Mouse (Mus musculus) cerebellum, postnatal 36 days (tissue): Measurements from ENCODE around the gene Nrd1.
A peak's percentile ranks its signal among the peaks of the same experiment; 100 is the strongest.

Experiments used
- DNase-seq, 2 experiments: peaks; one replicate each; pipeline ENCODE4 v3.0.0; 2021 to 2022; ENCODE audit warnings: mixed read lengths in 2 of 2

The Nrd1 gene

DNA sequence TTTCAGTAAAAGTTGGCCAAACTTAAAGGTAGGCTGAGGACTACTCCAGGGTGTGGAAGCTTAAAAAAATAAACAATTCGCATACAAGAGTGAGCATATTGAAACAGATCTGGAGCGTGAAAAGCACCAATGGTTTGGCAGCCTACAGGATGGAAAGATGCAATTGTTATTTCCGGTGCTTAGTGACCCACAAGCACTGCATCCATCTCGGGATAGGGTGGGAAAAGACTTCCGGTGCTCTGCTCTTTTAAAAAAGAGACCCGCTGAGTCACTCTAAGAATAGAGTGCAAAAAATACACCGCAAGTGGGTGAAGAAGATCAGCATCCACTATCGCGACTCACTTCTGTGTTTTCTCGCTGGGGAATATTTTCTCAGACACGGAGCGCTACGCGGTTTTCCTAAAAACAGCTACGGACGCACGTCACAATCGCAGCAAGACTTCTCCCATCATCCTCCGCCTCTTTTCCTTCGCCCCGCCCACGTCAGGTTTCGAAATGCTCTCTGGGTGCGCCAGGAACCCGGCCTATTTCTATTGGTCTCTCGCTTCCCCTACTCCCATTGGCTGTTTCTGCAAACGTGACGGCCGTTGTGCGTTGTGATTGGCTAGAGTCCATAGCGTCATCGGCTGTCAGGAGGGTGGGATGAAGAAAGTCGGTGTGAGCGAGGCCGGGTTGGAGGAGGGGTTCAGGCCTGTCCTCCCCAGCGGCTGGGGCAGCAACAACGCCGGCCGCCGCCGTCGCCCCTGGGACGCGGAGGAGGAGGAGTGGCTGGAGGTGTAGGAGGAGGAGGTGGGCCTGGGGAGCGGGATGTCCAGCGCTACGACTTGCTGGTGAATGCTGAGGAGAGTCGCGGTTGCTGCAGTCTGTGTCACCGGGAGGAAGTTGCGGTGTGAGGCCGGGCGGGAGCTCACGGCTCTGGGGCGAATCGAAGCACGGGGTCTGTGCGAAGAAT lies at the start of gene Nrd1:
Nrd1 (plus strand) TSS at position 657 of the 952 bp plus-strand sequence.
- DNase-seq, result peak; percentile 96 to 98

DNA sequence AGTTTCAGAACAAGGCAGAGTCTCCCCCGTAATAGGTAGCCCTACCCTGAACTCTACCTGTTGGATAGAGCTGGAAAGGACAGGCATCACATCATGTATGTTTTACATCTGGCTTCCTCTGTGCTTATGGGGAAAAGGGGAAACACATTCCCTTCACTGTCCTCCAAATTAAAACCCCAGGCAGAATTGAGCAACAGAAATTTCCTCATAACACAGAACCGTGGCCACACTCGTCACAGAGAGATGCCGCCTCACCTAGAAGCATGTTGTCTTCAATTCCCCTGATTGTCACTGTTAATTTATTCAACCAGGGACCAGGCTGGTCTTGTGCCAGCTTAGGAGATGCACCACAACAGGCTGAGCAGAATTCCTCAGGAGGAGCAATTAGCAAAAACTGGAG lies 48.8 kb upstream of the Nrd1 start:
- DNase-seq, result no peak

DNA sequence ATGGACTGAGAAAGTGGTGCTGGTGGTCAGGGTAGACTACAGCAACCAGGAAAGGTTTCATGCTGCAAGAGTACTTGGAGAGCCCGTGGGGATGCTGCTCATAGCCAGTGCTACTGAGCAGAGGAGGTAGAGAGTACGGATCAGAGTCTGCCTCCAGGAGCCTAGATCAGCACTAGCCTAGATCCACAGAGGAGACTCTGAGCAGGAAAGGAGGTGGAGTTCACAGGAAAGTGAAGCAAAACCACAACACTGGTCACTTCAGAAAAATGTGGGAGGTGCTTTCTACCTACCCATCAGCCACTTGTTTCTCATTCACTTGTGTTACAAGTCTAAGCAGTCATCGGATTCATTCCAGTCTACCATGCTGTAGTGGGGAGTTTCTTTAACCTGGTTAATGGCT lies 40.8 kb upstream of the Nrd1 start:
- no peak for DNase-seq

DNA sequence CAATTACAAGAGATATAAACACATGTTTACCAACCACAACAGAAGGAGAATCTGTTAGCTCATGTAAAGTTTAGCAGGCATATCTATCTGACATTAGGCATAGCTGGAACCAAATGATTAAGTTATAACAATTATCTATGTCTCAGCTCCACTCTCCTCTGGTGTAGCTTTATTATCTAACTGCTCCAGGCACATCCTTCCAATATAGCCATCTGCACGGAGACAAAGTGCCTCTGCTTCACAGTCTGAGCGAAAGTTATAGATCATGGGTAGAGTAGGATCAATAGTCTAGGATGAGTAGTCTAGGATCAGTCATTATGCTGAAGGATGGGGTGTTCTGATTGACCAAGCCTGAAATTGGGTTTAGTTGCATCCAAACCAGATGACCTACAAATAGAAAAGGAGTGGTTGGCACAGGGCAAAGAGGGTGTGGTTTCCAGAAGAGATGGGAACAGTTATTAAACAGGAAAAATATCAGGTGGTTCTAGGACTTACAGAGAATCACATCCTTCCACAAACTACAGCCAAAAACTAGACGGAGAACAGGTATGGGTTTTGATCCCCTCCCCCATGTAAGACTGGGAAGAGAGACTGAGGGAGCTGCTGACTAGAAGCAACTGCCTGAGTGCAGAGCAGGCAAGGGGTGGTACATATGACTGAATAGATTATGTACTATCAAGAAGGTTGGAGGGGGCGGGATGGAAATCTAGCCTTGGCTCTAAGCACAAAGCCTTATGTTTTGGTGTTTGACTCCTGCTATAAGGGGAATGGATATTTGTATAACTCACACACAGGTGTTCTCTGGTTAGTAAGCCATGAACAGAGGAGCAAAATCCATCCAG lies 39.6 kb upstream of the Nrd1 start:
- no peak for DNase-seq

DNA sequence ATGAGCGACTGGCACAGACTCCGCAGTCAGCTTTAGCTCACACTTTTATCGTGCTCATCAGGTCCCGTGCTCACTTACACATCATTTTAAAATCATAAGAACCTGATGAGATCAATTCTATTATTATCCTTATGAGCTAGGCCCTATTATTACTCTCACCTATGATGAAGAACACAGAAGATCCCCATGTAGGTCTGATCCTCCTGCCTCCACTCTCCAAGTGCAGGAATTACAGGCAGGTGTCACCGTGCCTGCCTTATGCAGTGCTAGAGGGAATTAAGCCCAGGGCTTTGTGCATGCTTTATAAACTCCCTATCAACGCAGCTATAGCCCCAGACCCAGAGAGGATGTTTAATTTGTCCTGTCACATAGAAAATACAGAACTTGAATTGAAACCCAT lies 37.4 kb upstream of the Nrd1 start:
- no peak for DNase-seq

DNA sequence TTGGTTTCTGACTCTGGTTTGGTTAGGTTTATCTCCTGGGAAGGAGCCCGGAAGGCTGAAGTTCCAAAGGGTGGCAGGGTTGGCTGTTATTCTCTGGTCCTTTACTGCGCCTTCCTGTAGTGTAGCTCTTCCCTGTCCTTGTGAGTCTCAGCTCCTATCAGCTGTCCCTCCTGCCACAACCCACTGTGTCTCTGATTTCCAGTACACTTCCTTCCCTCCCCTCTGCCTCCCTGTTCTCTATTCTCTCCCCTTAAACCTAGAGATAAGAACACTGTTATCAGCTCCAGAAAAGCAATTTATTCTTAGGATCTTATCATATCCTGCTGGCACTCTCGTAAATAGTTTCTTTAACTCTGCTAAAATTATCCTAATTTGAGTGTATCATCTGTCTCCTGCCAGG lies 30.9 kb upstream of the Nrd1 start:
- no peak for DNase-seq

DNA sequence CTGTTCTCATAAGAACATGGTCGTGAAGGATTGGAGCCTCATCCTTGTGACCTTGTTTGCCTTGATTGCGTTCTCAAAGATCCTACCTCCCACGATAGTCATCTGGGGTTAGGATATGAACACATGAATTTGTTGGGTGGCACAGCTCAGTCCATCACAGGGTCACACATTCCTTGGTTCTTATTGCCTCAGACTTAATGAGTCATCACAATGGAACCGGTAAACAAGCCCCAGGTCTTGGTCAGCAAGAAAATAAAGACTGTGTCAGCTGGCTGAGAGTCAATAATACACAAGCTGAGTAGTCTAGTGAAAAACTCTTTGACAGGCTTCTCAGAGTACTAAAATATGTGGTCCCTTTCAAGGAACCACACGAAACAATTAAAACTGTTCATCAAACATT lies 29.4 kb upstream of the Nrd1 start:
- no peak for DNase-seq

DNA sequence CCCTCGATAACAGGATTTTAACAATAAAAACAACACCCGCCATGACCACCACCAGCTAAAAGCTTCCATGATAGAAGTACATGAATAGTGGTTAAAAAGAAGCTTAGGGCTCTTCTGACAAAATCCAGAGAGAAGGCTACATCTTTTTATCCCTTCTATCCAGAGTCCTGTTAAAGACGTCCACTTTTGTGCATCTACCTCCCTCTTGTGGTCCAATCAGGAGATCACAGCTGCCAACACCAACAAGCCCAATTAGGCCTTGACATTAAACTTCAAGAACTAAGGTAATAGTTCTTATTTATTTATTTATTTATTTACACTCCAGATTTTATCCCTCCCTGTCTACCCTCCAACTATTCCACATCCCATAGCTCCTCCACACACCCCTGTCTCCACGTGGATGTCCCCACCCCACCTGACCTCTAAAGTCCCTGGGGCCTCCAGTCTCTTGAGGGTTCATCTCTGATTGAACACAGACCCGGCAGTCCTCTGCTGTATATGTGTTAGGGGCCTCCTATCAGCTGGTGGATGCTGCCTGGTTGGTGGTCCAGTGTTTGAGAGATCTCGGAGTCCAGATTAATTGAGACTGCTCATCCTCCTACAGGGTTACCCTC lies 23.9 kb upstream of the Nrd1 start:
- DNase-seq, result peak; percentile 49 to 60

DNA sequence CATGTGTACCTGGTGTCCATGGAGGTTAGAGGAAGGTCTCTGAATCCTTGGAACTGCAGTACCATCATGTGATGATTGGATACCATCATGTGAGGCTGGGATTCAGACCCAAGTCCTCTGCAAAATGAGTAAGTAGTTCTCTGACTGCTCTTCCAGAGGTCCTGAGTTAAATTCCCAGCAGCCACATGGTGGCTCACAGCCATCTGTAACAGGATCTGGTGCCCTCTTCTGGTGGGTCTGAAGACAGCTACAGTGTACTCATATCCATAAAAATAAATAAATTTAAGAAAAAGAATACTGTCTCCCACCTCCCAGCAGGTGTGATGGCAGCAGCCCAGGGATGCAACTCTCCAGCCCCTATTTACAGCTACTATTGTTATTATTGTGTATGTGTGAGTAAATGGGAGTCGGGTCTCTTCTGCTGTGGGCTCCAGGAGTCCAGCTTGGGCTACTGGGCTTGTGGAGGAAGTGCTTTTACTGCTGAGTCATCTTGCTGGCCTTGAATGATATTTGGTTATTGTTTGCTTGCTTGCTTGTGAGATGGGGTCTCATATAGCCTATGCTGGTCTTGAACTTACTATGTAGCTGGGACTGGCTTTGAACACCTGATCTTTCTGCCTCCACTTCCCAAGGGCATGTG lies 13.5 kb upstream of the Nrd1 start:
- DNase-seq, result no peak

DNA sequence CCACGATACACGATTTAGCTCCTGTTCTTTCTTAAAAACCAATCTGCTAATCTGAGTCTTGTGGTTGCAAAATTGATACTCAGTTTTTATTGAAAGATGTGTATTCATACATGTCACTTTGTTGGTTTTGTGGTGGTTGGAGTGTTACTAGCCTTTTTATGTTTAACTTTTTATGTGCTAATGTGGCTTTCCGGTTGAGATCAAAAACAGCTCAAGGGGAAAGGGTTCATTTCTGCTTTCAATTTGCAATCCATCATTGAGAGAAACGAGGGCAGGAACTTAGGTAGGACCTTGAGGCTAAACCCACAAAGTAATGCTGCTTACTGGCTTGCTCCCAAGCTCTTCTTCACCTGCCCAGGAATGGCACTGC lies 13.0 kb upstream of the Nrd1 start:
- DNase-seq, result no peak

DNA sequence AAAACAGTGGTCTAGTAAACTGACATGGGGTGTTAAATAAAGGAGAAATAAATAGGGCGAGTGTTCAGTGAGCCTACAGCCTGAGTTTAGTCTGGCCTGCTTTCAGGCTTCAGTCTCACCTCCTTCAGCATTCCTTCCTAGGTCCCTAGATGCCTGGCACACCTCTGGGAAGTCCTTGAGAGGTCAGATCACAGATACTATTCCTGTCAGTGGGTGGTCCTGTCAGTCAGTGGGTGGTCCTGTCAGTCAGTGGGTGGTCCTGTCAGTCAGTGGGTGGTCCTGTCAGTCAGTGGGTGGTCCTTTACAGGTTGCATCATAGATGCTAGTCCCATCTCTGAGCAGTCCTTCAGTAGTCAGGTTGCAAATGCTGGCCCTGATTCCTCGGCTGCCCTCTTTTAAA lies 11.0 kb upstream of the Nrd1 start:
- no peak for DNase-seq

DNA sequence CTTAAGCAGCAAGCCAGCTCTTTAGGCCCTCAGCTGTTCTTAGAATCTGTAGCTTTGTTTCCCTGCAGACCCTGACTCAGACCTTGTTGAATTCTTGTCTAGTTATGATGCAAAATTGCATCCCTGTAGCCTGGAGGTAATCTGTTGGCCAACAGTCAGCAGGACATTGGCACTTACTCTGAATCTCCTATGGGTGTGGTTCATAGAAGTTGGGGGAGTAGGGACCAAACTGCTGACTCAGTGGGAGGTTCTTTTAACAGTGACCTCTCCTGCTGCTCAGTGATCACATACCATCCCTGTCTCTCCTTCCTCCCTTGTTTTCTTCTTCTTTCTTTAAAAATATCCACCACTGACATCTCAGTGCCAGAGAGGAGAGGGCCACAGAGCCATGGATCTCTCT lies 10.4 kb upstream of the Nrd1 start:
- DNase-seq, result no peak

DNA sequence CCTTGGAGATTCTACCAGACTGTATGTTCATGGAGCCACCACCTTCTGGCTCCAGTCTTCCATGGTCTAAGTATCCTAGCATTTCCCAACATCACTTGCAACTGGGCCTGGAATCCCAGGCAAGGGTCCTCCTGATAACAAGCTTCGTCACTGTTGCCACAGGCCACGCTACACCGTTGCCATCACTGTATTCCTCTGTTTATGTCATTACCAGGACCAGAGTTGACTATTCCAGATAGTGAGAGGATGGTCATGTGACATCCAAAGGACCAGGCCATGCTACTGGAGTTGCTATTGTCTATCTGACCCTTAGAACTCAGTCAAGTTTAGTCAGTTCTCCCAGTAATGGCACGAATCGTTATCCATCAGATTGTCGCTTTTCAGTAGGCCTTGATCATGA lies 9.9 kb upstream of the Nrd1 start:
- no peak for DNase-seq

DNA sequence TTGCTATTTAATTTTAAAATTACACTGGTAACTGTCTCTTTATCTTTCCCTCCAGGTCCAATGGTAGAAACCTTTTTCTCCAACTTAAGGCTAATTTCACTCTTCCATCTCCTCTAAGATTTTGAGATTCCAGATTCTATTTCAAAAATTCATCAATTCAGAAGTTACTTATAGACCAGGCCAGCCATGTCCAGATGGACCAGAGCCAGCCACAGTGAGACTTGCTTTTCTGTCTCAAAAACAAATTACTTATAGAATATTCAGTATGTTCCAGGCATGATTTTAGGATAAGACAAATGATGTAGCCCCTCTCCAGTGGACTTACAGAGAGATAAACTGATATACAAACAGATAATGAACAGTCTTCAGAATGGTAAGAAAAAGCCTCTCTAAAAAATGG lies 8.6 kb upstream of the Nrd1 start:
- no peak for DNase-seq

DNA sequence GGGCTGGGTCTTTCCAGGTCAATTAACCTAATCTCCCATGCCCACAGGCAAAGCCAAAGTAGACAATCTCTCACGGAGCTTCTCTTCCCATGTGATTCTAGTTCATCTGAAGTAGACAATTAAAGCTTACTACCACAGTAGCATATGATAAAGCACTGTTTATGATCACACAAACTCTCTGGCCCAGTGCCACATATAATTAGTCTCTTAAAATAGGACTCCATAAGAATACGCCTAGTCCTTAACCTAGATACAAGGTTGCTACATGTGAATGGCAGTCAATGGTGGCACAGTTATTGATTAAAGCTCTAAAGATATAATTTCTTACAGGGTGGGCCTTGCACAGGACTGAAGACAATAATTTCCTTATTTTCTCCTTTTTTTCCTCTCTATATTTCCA lies 7.5 kb upstream of the Nrd1 start:
- no peak for DNase-seq

DNA sequence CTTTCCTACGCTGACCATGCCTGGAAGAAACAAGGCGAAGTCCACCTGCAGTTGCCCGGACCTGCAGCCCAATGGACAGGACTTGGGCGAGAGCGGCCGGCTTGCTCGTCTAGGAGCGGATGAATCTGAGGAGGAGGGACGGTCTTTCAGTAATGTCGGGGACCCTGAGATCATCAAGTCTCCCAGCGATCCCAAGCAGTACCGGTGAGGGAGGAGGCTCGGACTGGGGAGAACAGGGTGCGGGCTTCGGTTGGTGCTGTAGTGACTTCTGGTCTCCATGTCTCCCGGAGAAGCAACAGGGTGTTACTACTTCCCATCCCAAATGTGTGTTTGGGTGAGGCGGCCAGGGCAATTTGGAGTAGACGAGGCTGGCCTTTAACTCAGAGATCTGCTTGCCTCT lies 506 bp downstream of the Nrd1 start:
- DNase-seq, result no peak

DNA sequence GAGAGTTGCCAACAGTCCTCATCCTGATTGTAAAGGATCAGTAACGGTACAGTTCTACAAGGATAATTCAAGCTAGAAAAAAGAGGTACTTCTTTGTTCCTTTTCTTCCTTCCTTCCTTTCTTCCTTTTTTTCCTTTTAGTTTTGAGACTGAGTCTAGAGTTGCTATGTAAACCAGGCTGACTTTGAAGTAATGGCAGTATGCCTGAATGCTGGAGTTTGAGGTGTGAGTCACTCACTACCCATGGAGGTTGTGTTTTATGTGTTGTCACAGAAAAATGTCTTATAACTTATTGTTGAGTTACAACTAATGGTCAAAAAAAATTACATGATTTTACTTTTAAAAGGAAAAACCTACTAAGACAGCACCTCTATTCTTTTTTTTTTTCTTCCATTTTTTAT lies 7.6 kb downstream of the Nrd1 start:
- DNase-seq, result no peak

DNA sequence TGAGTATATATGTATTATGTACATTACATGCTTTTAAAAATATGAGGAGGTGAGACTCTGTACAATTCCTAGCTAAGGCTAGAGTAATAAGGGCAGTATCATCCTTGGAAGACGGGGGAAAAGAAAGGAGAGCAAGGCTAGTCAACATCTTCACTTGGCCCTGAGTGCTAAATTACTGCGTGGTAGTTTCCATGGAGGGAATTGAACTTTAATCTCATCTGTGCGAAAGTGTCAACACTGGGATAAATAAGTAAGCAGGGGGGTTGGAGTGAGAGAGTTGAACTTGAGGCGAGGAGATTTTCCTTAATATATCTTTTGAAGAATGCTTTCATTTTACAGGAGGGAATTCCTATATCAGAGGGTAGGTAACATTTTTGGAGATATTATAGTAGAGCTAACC lies 13.6 kb downstream of the Nrd1 start:
- no peak for DNase-seq

DNA sequence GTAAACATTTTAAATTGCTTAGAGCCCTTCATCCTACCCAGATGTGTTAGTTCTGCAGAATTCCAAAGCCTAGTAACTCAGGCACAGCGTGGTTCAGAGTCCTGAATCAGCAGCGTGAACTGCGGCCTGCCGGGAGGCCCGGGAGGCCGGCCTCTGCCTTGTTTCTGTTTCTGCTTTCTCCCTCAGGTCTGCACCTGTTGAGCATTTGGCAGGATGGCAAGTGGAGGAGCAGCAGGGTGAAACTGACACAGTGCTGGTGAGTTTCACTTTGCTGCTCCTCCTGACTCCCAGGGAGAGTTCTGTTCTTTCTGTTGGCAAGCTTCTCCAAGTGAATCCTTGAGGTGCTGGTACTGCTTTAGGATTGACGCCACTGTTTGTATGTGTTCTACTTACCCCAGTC lies 17.0 kb downstream of the Nrd1 start:
- peak; percentile 19 to 31 for DNase-seq

DNA sequence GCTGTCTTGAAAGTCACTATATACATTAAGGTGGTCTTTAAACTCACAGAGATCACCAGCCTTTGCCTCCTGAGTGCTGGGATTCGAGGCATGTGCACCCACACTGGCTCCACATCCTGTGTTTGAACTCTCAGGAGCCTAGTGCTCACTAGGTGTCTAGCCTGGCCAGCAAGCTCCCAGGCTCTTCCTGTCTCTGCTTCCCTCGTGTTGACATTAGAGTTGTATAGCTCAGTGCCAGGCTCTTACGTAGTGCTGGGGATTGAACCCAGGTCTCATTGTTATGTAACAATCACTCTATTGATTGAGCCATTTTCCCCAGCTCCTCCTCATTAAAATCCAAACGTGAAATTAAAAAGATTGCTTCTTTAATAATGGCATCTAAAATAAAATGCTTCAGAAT lies 18.8 kb downstream of the Nrd1 start:
- DNase-seq, result no peak

DNA sequence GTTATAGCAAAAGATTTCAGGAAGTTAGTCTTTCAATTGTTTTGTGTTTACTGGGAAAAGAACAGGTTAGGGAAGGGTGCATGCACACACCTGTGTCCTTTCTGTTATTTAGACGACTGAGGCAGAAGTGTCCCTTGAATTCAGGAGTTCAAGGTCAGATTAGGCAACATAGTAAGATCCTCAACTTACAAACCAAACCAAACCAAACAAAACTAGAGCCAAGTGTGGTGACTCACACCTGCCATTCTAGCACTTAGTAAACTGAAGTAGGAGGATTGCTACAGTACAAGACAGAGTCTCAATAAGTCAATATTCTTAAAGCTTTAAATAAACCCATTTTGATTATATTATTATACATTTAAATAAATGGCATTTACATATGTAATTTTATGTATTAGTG lies 21.5 kb downstream of the Nrd1 start:
- DNase-seq, result no peak

DNA sequence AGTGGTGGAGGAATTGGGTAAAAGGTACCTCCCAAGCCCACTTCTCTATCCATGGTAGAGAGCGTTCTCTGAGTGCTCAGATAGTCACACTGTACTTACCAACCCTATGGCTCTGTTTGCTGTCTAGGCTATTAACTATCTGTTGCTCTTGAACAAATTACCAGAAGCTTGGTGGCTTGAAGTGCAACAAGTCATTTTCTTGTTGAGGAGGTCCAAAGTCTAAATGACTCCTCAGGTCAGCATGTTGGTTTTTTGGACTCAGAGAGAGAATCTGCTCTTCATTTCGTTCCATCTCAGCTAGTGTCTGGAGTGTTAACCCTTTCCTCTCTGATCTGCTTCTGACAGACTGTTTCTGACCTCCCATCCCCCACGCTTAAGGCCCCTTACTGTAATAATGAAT lies 24.6 kb downstream of the Nrd1 start:
- no peak for DNase-seq

DNA sequence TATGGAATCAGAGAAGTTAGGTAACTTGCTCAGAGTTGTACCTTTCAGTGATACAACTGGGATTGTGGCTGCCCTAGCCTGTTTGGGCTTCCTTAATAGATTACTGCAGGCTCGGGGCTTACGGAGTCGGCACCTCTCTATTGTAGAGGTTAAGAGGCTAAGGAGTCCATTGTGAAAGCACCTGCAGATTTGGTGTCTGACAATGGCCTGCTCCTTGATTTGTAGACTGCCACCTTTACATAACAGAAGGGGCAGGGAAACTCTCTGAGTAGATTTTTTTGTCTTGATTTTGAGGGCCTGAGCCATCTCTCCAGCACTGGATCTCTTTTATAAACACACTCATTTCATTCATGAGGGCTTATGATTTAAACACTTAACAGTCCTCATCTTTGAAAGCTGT lies 26.1 kb downstream of the Nrd1 start:
- no peak for DNase-seq
